Mouse (Mus musculus) liver, embryonic 11.5 days (tissue): ENCODE data around the gene Psmd1. TPM values are rescaled to one million over a fixed set of nuclear protein-coding genes. Genes with fewer than 3 reads are reported as not detected.

ENCODE experiments used
- ATAC-seq: fragments of 200-750 bp; cut with Nextera tagmentation; replicated peaks from 2 replicates; pipeline ENCODE4 v1.8.0; 2017; ENCODE audit warnings: moderate number of reproducible peaks, mild to moderate bottlenecking, moderate TSS enrichment, moderate library complexity; ENCODE audit not compliant: low FRiP score
- DNase-seq: peaks from one replicate; pipeline ENCODE4 v3.0.0-alpha.2; 2017; ENCODE audit warnings: low spot score
- H3K27ac ChIP-seq: fragments of 300-500 bp; sonication (generic); 2 replicates; pipeline ENCODE4 v1.5.1; 2014; ENCODE audit warnings: mild to moderate bottlenecking, low read depth, low read length, control low read depth
- H3K27me3 ChIP-seq: fragments of 300-500 bp; sonication (generic); replicated peaks from 2 replicates; pipeline ENCODE4 v1.6.1; 2014; ENCODE audit warnings: low read length, mixed read lengths; ENCODE audit not compliant: control insufficient read depth, insufficient read depth
- H3K36me3 ChIP-seq: fragments of 300-500 bp; sonication (generic); 2 replicates; pipeline ENCODE4 v1.6.1; 2014; ENCODE audit warnings: mild to moderate bottlenecking, low read length, moderate library complexity, mixed read lengths; ENCODE audit not compliant: control insufficient read depth, insufficient read depth
- H3K4me1 ChIP-seq: fragments of 300-500 bp; sonication (generic); replicated peaks from 2 replicates; pipeline ENCODE4 v1.6.1; 2014; ENCODE audit warnings: low read length, mixed read lengths; ENCODE audit not compliant: control insufficient read depth, insufficient read depth
- H3K4me2 ChIP-seq: fragments of 300-500 bp; sonication (generic); 2 replicates; pipeline ENCODE4 v1.6.1; 2014; ENCODE audit warnings: mild to moderate bottlenecking, control low read depth, moderate library complexity
- H3K4me3 ChIP-seq: fragments of 300-500 bp; sonication (generic); 2 replicates; pipeline ENCODE4 v1.5.1; 2014; ENCODE audit warnings: low read depth, low read length, control low read depth
- H3K9ac ChIP-seq: fragments of 300-500 bp; sonication (generic); 2 replicates; pipeline ENCODE4 v1.6.1; 2014; ENCODE audit warnings: low read depth, low read length, control low read depth
- H3K9me3 ChIP-seq: fragments of 300-500 bp; sonication (generic); 2 replicates; pipeline ENCODE4 v1.6.1; 2016; ENCODE audit warnings: low read length, inconsistent platforms, mixed read lengths; ENCODE audit not compliant: control insufficient read depth
- WGBS: fragments of 180-500 bp; shearing (Covaris S2); extraction: QIAGEN DNeasy Blood & Tissue Kit; methylation state at CpG from one replicate; pipeline ENCODE4 v1.1.7; 2014; 5-methylcytosine and 5-hydroxymethylcytosine counted together
- polyA plus RNA-seq: library from polyadenylated mRNA; unstranded; fragments of >200 nt; fragmentation: Nextera tagmentation; extraction: Ambion mirVana; gene quantifications from 2 replicates; pipeline ENCODE4 v1.2.1, GENCODE M21; 2014

Gene Psmd1
- polyA plus RNA-seq, 1 experiment from 2014 or later = 196 TPM

- Histone ChIP-seq H3K27me3 (no peaks in the 10 kb centered on the region), H3K36me3 (no peaks in the 10 kb centered on the region), H3K4me1 (no peaks in the 10 kb centered on the region), H3K4me3 (no peak overlapping the region), H3K9ac (no peak overlapping the region), H3K27ac (peak overlapping the region; percentile 1; the same call in 1 of the 2 replicates), H3K9me3 (no peaks in the 10 kb centered on the region), H3K4me2 (no peak overlapping the region)
- 61% methylated on average over 3 of the region's 3 CpGs for WGBS
- DNase-seq = no peak
- ATAC-seq = no peak
Measured at GRCm38 (mm10) chr1:86054943-86055342, 9.2 kb upstream of the Psmd1 start.

- ATAC-seq (peak; percentile 63), DNase-seq (peak; percentile 39)
- Histone ChIP-seq H3K27me3 (no peaks in the 10 kb centered on the region), H3K9me3 (no peaks in the 10 kb centered on the region), H3K9ac (no peak overlapping the region), H3K4me2 (no peak overlapping the region), H3K4me1 (no peaks in the 10 kb centered on the region), H3K4me3 (no peak overlapping the region), H3K36me3 (no peaks in the 10 kb centered on the region), H3K27ac (peak overlapping the region; percentile 78)
- WGBS = 84% methylated on average over 4 of the region's 4 CpGs
Measured at GRCm38 (mm10) chr1:86056284-86056683, 7.9 kb upstream of the Psmd1 start.

GRCm38 (mm10) chr1:86058856-86059769 is 5.1 kb upstream of the Psmd1 start:
- 9% methylated on average over 21 of the region's 21 CpGs for WGBS
- peak overlapping the region; percentile 40; the same call in 1 of the 2 replicates for H3K27ac ChIP-seq
- peak overlapping the region; percentile 68 for H3K4me2 ChIP-seq
- peak overlapping the region; percentile 37 for H3K4me3 ChIP-seq
- ATAC-seq (peak; percentile 82), DNase-seq (peak; percentile 86)
- H3K9ac ChIP-seq = peak overlapping the region; percentile 53
- H3K9me3 ChIP-seq = no peaks in the 10 kb centered on the region
- no peaks in the 10 kb centered on the region for H3K36me3 ChIP-seq
- H3K27me3 ChIP-seq = no peaks in the 10 kb centered on the region
- peaks cover 2% of the 10 kb centered on the region; the same call in 1 of the 2 replicates for H3K4me1 ChIP-seq

GRCm38 (mm10) chr1:86062523-86062922 is 1.7 kb upstream of the Psmd1 start:
- Histone ChIP-seq H3K27me3 (no peaks in the 10 kb centered on the region), H3K4me2 (no peak overlapping the region), H3K27ac (no peak overlapping the region), H3K9ac (no peak overlapping the region), H3K4me3 (no peak overlapping the region), H3K9me3 (peaks cover 3% of the 10 kb centered on the region; the same call in 1 of the 2 replicates), H3K4me1 (peaks cover 11% of the 10 kb centered on the region), H3K36me3 (peaks cover 4% of the 10 kb centered on the region; the same call in 1 of the 2 replicates)
- WGBS = 81% methylated on average over 6 of the region's 6 CpGs
- ATAC-seq (no peak), DNase-seq (no peak)

- no peak overlapping the region for H3K9ac ChIP-seq
- H3K36me3 ChIP-seq = peaks cover 29% of the 10 kb centered on the region
- 91% methylated on average over 2 of the region's 2 CpGs for WGBS
- H3K4me1 ChIP-seq = no peaks in the 10 kb centered on the region
- ATAC-seq (no peak), DNase-seq (no peak)
- H3K27ac ChIP-seq = no peak overlapping the region
- H3K4me2 ChIP-seq = no peak overlapping the region
- no peak overlapping the region for H3K4me3 ChIP-seq
- no peaks in the 10 kb centered on the region for H3K27me3 ChIP-seq
- no peaks in the 10 kb centered on the region for H3K9me3 ChIP-seq
Measured at GRCm38 (mm10) chr1:86076565-86076964, 12.4 kb downstream of the Psmd1 start.

- Histone ChIP-seq H3K4me3 (no peak overlapping the region), H3K9ac (no peak overlapping the region), H3K9me3 (no peaks in the 10 kb centered on the region), H3K27ac (no peak overlapping the region), H3K4me1 (no peaks in the 10 kb centered on the region), H3K4me2 (no peak overlapping the region), H3K36me3 (peaks cover 35% of the 10 kb centered on the region), H3K27me3 (no peaks in the 10 kb centered on the region)
- ATAC-seq (no peak), DNase-seq (no peak)
- WGBS = 90% methylated on average over 7 of the region's 7 CpGs
Measured at GRCm38 (mm10) chr1:86094413-86094812, 30.2 kb downstream of the Psmd1 start.

- Histone ChIP-seq H3K4me2 (no peak overlapping the region), H3K4me3 (no peak overlapping the region), H3K4me1 (no peaks in the 10 kb centered on the region), H3K36me3 (peaks cover 10% of the 10 kb centered on the region; the same call in 1 of the 2 replicates), H3K9me3 (no peaks in the 10 kb centered on the region), H3K27me3 (no peaks in the 10 kb centered on the region), H3K27ac (no peak overlapping the region), H3K9ac (no peak overlapping the region)
- WGBS = 79% methylated on average over 1 of the region's 1 CpGs
- ATAC-seq = no peak
- no peak for DNase-seq
Measured at GRCm38 (mm10) chr1:86105054-86105453, 40.9 kb downstream of the Psmd1 start.

- no peak within 1 kb of the TSS for H3K27ac ChIP-seq
- 80% methylated on average over 6 of the region's 6 CpGs for WGBS
- H3K36me3 ChIP-seq = no peaks in the 10 kb centered on the region; the same call in 1 of the 2 replicates
- no peak for DNase-seq
- H3K9ac ChIP-seq = no peak within 1 kb of the TSS
- H3K4me3 ChIP-seq = no peak within 1 kb of the TSS
- no peaks in the 10 kb centered on the region for H3K4me1 ChIP-seq
- ATAC-seq = no peak
- no peaks in the 10 kb centered on the region for H3K27me3 ChIP-seq
- no peak within 1 kb of the TSS for H3K4me2 ChIP-seq
- H3K9me3 ChIP-seq = no peaks in the 10 kb centered on the region
Measured at GRCm38 (mm10) chr1:86111779-86112178, 47.6 kb downstream of the Psmd1 start, which contains the start of gene Htr2b. Htr2b (minus strand) TSS chr1:86111970.

GRCm38 (mm10) chr1:86114141-86114540 is 50.0 kb downstream of the Psmd1 start:
- Histone ChIP-seq H3K4me3 (no peak overlapping the region), H3K36me3 (peaks cover 11% of the 10 kb centered on the region), H3K27me3 (no peaks in the 10 kb centered on the region), H3K9ac (no peak overlapping the region), H3K27ac (no peak overlapping the region), H3K4me2 (no peak overlapping the region), H3K4me1 (no peaks in the 10 kb centered on the region), H3K9me3 (no peaks in the 10 kb centered on the region)
- ATAC-seq (no peak), DNase-seq (no peak)
- 81% methylated on average over 3 of the region's 3 CpGs for WGBS
